8 mouse cellular contexts compared by ENCODE assay signal in genomic region chr10:80677942-80678436, GRCm38 (mm10). TPM values are rescaled to one million over a fixed set of nuclear protein-coding genes. Genes with fewer than 3 reads are reported as not detected.
DNase-seq lines count a peak whose midpoint lies in the region; ATAC-seq and TF ChIP-seq lines count a peak whose summit lies in the region.

Mknk2 (minus strand) TSS chr10:80678112.

- peaks cover 7% of the 10 kb centered on the region for H3K4me1 ChIP-seq in cortical plate, adult 2 months (ENCODE audit: control insufficient read depth, insufficient read depth, low read length)
- peaks cover 43% of the 10 kb centered on the region for H3K4me1 ChIP-seq in intestine, embryonic 14.5 days (replicated peaks; ENCODE audit: control insufficient read depth, insufficient read depth, low read length)
- peaks cover 76% of the 10 kb centered on the region for H3K4me1 ChIP-seq in megakaryocyte, embryonic 14.5 days

- TF ChIP-seq POLR2A in cortical plate, adult 2 months (IDR thresholded peaks at IDR 0.05; ENCODE audit: extremely low read depth, insufficient read depth, low read length): peak; percentile 33; the same call in 1 of the 2 replicates

- intact Hi-C loops in gastrocnemius, postnatal 36 days (cut with DNase I): no loop called here
- intact Hi-C loops in left cerebral cortex, postnatal 10 days (cut with DNase I): loop anchor here (5.0 kb wide), 1 partner anchor 101 kb away; the partner anchor contains the start of gene Klf16

- ATAC-seq in intestine, embryonic 14.5 days (replicated peaks; ENCODE audit: low FRiP score, low TSS enrichment, low read depth): no peak

- peak within 1 kb of the TSS; percentile 47 for H3K4me3 ChIP-seq in cortical plate, adult 2 months (ENCODE audit: insufficient read depth, low read length)
- H3K4me3 ChIP-seq in intestine, embryonic 14.5 days (ENCODE audit: low read depth, low read length): peak within 1 kb of the TSS; percentile 73
- peak within 1 kb of the TSS; percentile 98 for H3K4me3 ChIP-seq in megakaryocyte, embryonic 14.5 days (replicated peaks)

- 13% methylated on average over 8 of the region's 8 CpGs for WGBS in intestine, embryonic 14.5 days

- peak within 1 kb of the TSS; percentile 54 for H3K9ac ChIP-seq in intestine, embryonic 14.5 days (ENCODE audit: low read length)

- peak within 1 kb of the TSS; percentile 87 for H3K4me2 ChIP-seq in intestine, embryonic 14.5 days (ENCODE audit: low read length)

- H3K9me3 ChIP-seq in intestine, embryonic 14.5 days (ENCODE audit: control insufficient read depth, low read length): no peaks in the 10 kb centered on the region
- H3K9me3 ChIP-seq in megakaryocyte, embryonic 14.5 days: no peaks in the 10 kb centered on the region

- DNase-seq in adrenal gland, adult 18-20 months (ENCODE audit: low spot score in 2 of 2): peak; percentile 86 to 88
- peak; percentile 85 to 89 for DNase-seq in gastrocnemius, postnatal 36 days
- DNase-seq in intestine, embryonic 14.5 days (ENCODE audit: low spot score): peak; percentile 69
- peak; percentile 78 to 98 for DNase-seq in left cerebral cortex, postnatal 10 days (ENCODE audit: extremely low spot score in 1 of 2, low spot score in 2 of 2)
- DNase-seq in right cerebral cortex, postnatal 4 days: peak; percentile 83
- peak; percentile 42 for DNase-seq in yolk sac, embryonic 10.5 days (ENCODE audit: low spot score)

- 0 out of 2 replicates have a peak, but pooled peaks cover 3% of the 10 kb centered on the region for H3K36me3 ChIP-seq in intestine, embryonic 14.5 days (ENCODE audit: control insufficient read depth, insufficient read depth, low read length)
- H3K36me3 ChIP-seq in megakaryocyte, embryonic 14.5 days (replicated peaks; ENCODE audit: low read length): peaks cover 32% of the 10 kb centered on the region

- peak within 1 kb of the TSS; percentile 96 for H3K27ac ChIP-seq in cortical plate, adult 2 months (ENCODE audit: insufficient read depth, low read length)
- peak within 1 kb of the TSS; percentile 97 for H3K27ac ChIP-seq in intestine, embryonic 14.5 days (ENCODE audit: low read depth)

- no peaks in the 10 kb centered on the region for H3K27me3 ChIP-seq in intestine, embryonic 14.5 days (replicated peaks; ENCODE audit: control insufficient read depth, insufficient read depth, low read length)
- no peaks in the 10 kb centered on the region for H3K27me3 ChIP-seq in megakaryocyte, embryonic 14.5 days (replicated peaks)

- TF ChIP-seq CTCF in cortical plate, adult 2 months (IDR thresholded peaks at IDR 0.05; ENCODE audit: extremely low read depth, insufficient read depth, low read length): no peak

RNA-seq across cellular contexts. Expression of gene Mknk2, which starts in this region (rescaled TPM):
- 100 to 1,000 TPM; 162 to 331 TPM for total RNA-seq in adrenal gland, adult 18-20 months (2021)
- polyA plus RNA-seq in cortical plate, adult 2 months (2012; rRNA removed): 47.1 and 54.0 TPM in 2 replicates
- total RNA-seq in gastrocnemius, postnatal 36 days (2021): 100 to 1,000 TPM; 216 to 227 TPM
- 68.2 and 71.1 TPM in 2 replicates for polyA plus RNA-seq in intestine, embryonic 14.5 days (2014; fragmentation: Nextera tagmentation; extraction: Ambion mirVana)
- total RNA-seq in left cerebral cortex, postnatal 10 days (2021): 10 to 100 TPM; 46.1 to 47.1 TPM
- 472 and 996 TPM in 2 replicates for polyA plus RNA-seq in megakaryocyte, embryonic 14.5 days (2012; ENCODE audit: insufficient read depth, low replicate concordance)

Comparison
In these comparisons a context has a peak if more than half of its experiments do, and no peak if none do; other contexts are left out.
1. H3K4me3 ChIP-seq: peak in every context shown above with its lines; median percentile 98 in megakaryocyte, embryonic 14.5 days; 73 in intestine, embryonic 14.5 days; 47 in cortical plate, adult 2 months.